Mouse (Mus musculus): ENCODE results near the gene Entpd2. TPM values are rescaled to one million over a fixed set of nuclear protein-coding genes. Genes with fewer than 3 reads are reported as not detected.
A peak's percentile ranks its signal among the peaks of the same experiment; 100 is the strongest.
"Not testable (repeated sequence)": the region's sequence is repeated elsewhere in the genome, so short reads cannot be mapped to it uniquely, and the experiment has no call there.

The Entpd2 gene
- total and polyA plus RNA-seq, 2 experiments from 2014 or later: 13.5 to 18.2 TPM

DNA sequence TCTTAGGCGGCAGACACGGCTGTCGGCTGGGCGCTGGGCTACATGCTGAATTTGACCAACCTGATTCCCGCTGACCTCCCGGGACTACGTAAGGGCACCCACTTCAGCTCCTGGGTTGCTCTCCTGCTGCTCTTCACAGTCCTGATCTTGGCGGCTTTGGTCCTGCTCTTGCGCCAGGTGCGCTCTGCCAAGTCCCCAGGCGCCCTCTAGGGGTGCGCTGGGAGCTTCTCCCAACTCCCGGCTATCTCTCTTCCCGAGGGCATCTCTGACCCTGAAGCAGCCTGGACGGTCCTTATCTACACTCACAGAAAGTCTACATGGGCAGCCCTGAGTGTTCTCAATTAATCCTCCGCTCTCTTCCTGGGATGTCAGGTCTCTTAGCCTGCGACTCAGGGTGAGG lies 5.1 kb downstream of the Entpd2 start:
- peak; percentile 78 for DNase-seq
- peak overlapping the region; percentile 37 for H3K4me3 ChIP-seq (ENCODE audit: low read depth, low read length)
- H3K4me1 ChIP-seq (ENCODE audit: insufficient read depth): peaks cover 14% of the 10 kb centered on the region; the same call in 1 of the 2 replicates
- no peaks in the 10 kb centered on the region for H3K9me3 ChIP-seq (ENCODE audit: low read length)
- no peak overlapping the region for H3K27ac ChIP-seq (ENCODE audit: low read depth, low read length)
- ATAC-seq: no peak
- H3K36me3 ChIP-seq (ENCODE audit: insufficient read depth): no peaks in the 10 kb centered on the region
- 5% methylated on average over 17 of the region's 17 CpGs for WGBS
- H3K9ac ChIP-seq: peak overlapping the region; percentile 58
- peak overlapping the region; percentile 74 for H3K4me2 ChIP-seq (ENCODE audit: low read depth)
- peak; percentile 80 for TF ChIP-seq CTCF (IDR thresholded peaks at IDR 0.05; ENCODE audit: low read depth)
- peaks cover 10% of the 10 kb centered on the region for H3K27me3 ChIP-seq (ENCODE audit: insufficient read depth, low read length)

GRCm38 (mm10) chr2:25402377-25402971 lies 6.8 kb downstream of the Entpd2 start:
- H3K27ac ChIP-seq (ENCODE audit: low read depth, low read length): peak overlapping the region; percentile 97
- ATAC-seq (peak; percentile 44), DNase-seq (peak; percentile 92)
- peak overlapping the region; percentile 100 for H3K9ac ChIP-seq
- WGBS: 1% methylated on average over 13 of the region's 13 CpGs
- H3K9me3 ChIP-seq (ENCODE audit: low read length): no peaks in the 10 kb centered on the region
- TF ChIP-seq CTCF (IDR thresholded peaks at IDR 0.05; ENCODE audit: low read depth): peak; percentile 86
- H3K4me3 ChIP-seq (ENCODE audit: low read depth, low read length): peak overlapping the region; percentile 97
- peaks cover 12% of the 10 kb centered on the region; the same call in 1 of the 2 replicates for H3K4me1 ChIP-seq (ENCODE audit: insufficient read depth)
- H3K4me2 ChIP-seq (ENCODE audit: low read depth): peak overlapping the region; percentile 66
- H3K36me3 ChIP-seq (ENCODE audit: insufficient read depth): peaks cover 5% of the 10 kb centered on the region; the same call in 1 of the 2 replicates
- H3K27me3 ChIP-seq (ENCODE audit: insufficient read depth, low read length): no peaks in the 10 kb centered on the region

DNA sequence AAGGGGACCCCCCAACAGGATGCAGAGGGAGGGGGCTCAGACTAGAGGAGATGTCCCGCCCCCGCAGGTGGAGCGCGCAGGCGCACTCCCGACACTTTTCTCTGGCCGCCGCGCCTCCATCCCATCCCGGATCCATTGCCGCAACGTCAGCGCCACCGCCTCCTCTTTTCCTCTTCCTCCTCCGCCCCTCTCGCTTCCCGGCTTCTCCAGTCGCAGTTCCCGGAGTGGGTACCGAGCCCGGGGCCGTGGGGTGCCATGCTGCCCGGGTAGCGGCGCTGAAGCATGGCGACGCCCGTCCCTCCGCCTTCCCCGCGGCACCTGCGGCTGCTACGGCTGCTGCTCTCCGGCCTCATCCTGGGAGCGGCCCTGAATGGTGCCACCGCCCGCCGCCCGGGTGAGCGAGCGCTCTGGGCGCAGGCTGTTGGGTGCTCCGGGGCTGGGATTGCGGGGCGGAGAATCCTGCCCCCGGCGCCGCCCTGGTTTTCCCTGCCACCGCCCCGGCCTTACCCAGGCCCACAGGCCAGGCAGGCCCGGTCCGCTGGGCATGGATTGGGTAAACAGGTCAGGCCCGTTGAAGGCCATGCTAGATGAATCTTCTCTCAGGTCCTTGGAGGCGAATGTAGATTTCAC lies 7.4 kb downstream of the Entpd2 start:
- peak overlapping the region; percentile 100 for H3K9ac ChIP-seq
- WGBS: 4% methylated on average over 53 of the region's 54 CpGs
- DNase-seq (peak; percentile 94), ATAC-seq (peak; percentile 89)
- peaks cover 11% of the 10 kb centered on the region for H3K36me3 ChIP-seq (ENCODE audit: insufficient read depth)
- no peak for TF ChIP-seq CTCF (IDR thresholded peaks at IDR 0.05; ENCODE audit: low read depth)
- H3K27me3 ChIP-seq (ENCODE audit: insufficient read depth, low read length): no peaks in the 10 kb centered on the region
- H3K4me2 ChIP-seq (ENCODE audit: low read depth): peak overlapping the region; percentile 66
- peak overlapping the region; percentile 97 for H3K27ac ChIP-seq (ENCODE audit: low read depth, low read length)
- peak overlapping the region; percentile 97 for H3K4me3 ChIP-seq (ENCODE audit: low read depth, low read length)
- H3K4me1 ChIP-seq (ENCODE audit: insufficient read depth): peaks cover 12% of the 10 kb centered on the region; the same call in 1 of the 2 replicates
- H3K9me3 ChIP-seq (ENCODE audit: low read length): no peaks in the 10 kb centered on the region

GRCm38 (mm10) chr2:25403994-25404393 lies 8.3 kb downstream of the Entpd2 start:
- Histone ChIP-seq H3K4me2 (ENCODE audit: low read depth) (peak overlapping the region; percentile 66), H3K4me1 (ENCODE audit: insufficient read depth) (peaks cover 12% of the 10 kb centered on the region; the same call in 1 of the 2 replicates), H3K4me3 (ENCODE audit: low read depth, low read length) (peak overlapping the region; percentile 97), H3K27ac (ENCODE audit: low read depth, low read length) (peak overlapping the region; percentile 97), H3K36me3 (ENCODE audit: insufficient read depth) (peaks cover 19% of the 10 kb centered on the region), H3K9ac (peak overlapping the region; percentile 100), H3K27me3 (ENCODE audit: insufficient read depth, low read length) (no peaks in the 10 kb centered on the region), H3K9me3 (ENCODE audit: low read length) (no peaks in the 10 kb centered on the region)
- TF ChIP-seq CTCF (IDR thresholded peaks at IDR 0.05; ENCODE audit: low read depth): no peak
- DNase-seq: no peak
- no peak for ATAC-seq
- WGBS: 66% methylated on average over 4 of the region's 4 CpGs

DNA sequence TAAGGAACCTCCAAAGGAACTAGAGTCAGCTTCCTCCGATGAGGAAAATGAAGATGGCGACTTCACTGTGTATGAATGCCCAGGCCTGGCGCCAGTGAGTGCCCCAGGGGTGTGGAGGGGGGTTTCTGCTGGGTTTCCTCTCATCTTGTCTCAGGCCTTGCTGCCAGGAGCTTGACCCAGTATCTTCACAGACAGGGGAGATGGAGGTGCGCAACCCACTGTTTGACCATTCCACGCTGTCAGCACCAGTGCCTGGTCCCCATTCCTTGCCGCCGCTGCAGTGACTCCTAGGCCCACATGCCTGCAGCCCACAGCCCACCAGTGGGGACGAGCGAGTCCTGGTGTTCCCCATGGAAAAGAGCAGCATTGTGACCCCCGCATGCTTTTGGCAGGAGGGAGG lies 13.2 kb downstream of the Entpd2 start:
- Histone ChIP-seq H3K4me3 (ENCODE audit: low read depth, low read length) (no peak overlapping the region), H3K9ac (no peak overlapping the region), H3K27ac (ENCODE audit: low read depth, low read length) (no peak overlapping the region), H3K36me3 (ENCODE audit: insufficient read depth) (peaks cover 43% of the 10 kb centered on the region), H3K9me3 (ENCODE audit: low read length) (no peaks in the 10 kb centered on the region), H3K27me3 (ENCODE audit: insufficient read depth, low read length) (no peaks in the 10 kb centered on the region), H3K4me2 (ENCODE audit: low read depth) (no peak overlapping the region), H3K4me1 (ENCODE audit: insufficient read depth) (peaks cover 7% of the 10 kb centered on the region; the same call in 1 of the 2 replicates)
- ATAC-seq (no peak), DNase-seq (no peak)
- TF ChIP-seq CTCF (IDR thresholded peaks at IDR 0.05; ENCODE audit: low read depth): no peak
- 93% methylated on average over 10 of the region's 10 CpGs for WGBS

GRCm38 (mm10) chr2:25413436-25413835 lies 17.8 kb downstream of the Entpd2 start:
- not testable (repeated sequence) for ATAC-seq; H3K27me3 ChIP-seq (ENCODE audit: insufficient read depth, low read length); DNase-seq; H3K4me1 ChIP-seq (ENCODE audit: insufficient read depth); H3K9ac ChIP-seq; H3K4me2 ChIP-seq (ENCODE audit: low read depth); H3K4me3 ChIP-seq (ENCODE audit: low read depth, low read length); H3K27ac ChIP-seq (ENCODE audit: low read depth, low read length); H3K9me3 ChIP-seq (ENCODE audit: low read length)
- peaks cover 29% of the 10 kb centered on the region for H3K36me3 ChIP-seq (ENCODE audit: insufficient read depth)
- peak; percentile 45 for TF ChIP-seq CTCF (IDR thresholded peaks at IDR 0.05; ENCODE audit: low read depth)

DNA sequence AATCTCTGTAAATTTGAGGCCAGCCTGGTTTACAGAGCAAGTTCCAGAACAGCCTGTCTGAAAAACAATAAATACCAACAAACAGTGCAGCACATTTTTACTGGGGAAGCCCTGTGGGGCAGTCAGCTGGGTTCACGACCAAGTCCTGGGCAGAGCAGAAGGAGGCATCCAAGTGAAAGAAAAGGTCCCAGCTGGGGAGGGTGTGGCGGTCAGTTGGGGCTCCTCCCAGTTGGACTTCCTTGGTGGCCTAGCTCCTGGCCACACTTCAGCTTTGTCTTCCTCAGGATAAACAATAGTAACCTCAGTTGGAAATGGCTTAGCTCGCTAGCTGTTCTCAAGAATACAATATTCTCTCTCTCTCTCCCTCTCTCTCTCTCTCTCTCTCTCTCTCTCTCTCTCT lies 21.8 kb downstream of the Entpd2 start:
- no peaks in the 10 kb centered on the region for H3K9me3 ChIP-seq (ENCODE audit: low read length)
- ATAC-seq (no peak), DNase-seq (no peak)
- no peak for TF ChIP-seq CTCF (IDR thresholded peaks at IDR 0.05; ENCODE audit: low read depth)
- H3K4me1 ChIP-seq (ENCODE audit: insufficient read depth): no peaks in the 10 kb centered on the region
- H3K4me3 ChIP-seq (ENCODE audit: low read depth, low read length): no peak overlapping the region
- H3K4me2 ChIP-seq (ENCODE audit: low read depth): no peak overlapping the region
- H3K9ac ChIP-seq: no peak overlapping the region
- 14% methylated on average over 3 of the region's 3 CpGs for WGBS
- no peaks in the 10 kb centered on the region for H3K36me3 ChIP-seq (ENCODE audit: insufficient read depth)
- no peak overlapping the region for H3K27ac ChIP-seq (ENCODE audit: low read depth, low read length)
- H3K27me3 ChIP-seq (ENCODE audit: insufficient read depth, low read length): no peaks in the 10 kb centered on the region
